Mouse (Mus musculus) G1E (cell line): ENCODE data around the gene H1fx.

Source experiments
- CTCF ChIP-seq: IDR thresholded peaks from 2 replicates; pipeline ENCODE4 v1.5.1; 2012; ENCODE audit warnings: low read depth, low read length, inconsistent platforms, mixed read lengths
- POLR2AphosphoS5 ChIP-seq: IDR thresholded peaks from 2 replicates; pipeline ENCODE4 v1.6.1; 2012; ENCODE audit warnings: low read depth, low read length, inconsistent platforms; ENCODE audit not compliant: insufficient replicate concordance

DNA sequence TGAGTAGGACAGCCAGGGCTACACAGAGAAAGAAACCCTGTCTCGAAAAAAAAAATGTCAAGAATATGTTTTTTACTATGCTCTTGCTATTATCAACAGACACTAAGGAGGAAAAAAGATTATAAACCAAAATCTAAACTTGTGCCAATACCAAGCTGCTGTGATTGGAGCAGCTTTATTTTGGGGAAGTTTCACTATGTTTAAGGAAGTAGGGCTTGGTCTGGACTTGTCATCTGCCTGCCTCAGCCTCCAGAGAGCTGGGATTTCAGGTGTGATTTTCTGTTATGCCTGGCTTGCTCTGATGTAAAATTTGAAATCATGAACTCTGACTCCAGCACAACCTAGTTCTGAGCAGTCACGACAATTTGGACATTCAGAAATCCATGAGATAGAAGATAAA lies 49.0 kb upstream of the H1fx start:
- TF ChIP-seq CTCF (no peak), POLR2AphosphoS5 (no peak)
